Mouse (Mus musculus): ENCODE results near the gene Git1.

- TF ChIP-seq CTCF (IDR thresholded peaks at IDR 0.05; ENCODE audit: control insufficient read depth, insufficient read depth, low read length) = no peak
- TF ChIP-seq POLR2A (IDR thresholded peaks at IDR 0.05; ENCODE audit: borderline replicate concordance, control insufficient read depth, low read depth, low read length) = no peak; the same call in 1 of the 2 replicates
These were observed 30.9 kb upstream of the Git1 start, which contains the start of gene Coro6 for GRCm38 (mm10) chr11:77462283-77463100.

All from bone marrow, adult 2 months (tissue).